Mouse (Mus musculus) heart, postnatal 0 days (tissue): ENCODE results near the gene Lman1l. TPM values are rescaled to one million over a fixed set of nuclear protein-coding genes. Genes with fewer than 3 reads are reported as not detected.

ENCODE experiments used
- ATAC-seq: fragments of 200-750 bp; cut with Nextera tagmentation; 2 replicates; pipeline ENCODE4 v1.8.0; 2017; ENCODE audit warnings: low read depth, moderate number of reproducible peaks, moderate library complexity; ENCODE audit not compliant: insufficient read depth
- DNase-seq: peaks from one replicate; pipeline ENCODE4 v3.0.0-alpha.2; 2016; ENCODE audit warnings: low spot score
- H3K27ac ChIP-seq: fragments of 300-500 bp; sonication (generic); 2 replicates; pipeline ENCODE4 v1.5.1; 2014; ENCODE audit warnings: low read depth, mild to moderate bottlenecking
- H3K27me3 ChIP-seq: fragments of 300-500 bp; sonication (generic); 2 replicates; pipeline ENCODE4 v1.6.1; 2014; ENCODE audit warnings: low read length, mixed read lengths; ENCODE audit not compliant: control insufficient read depth, insufficient read depth
- H3K36me3 ChIP-seq: fragments of 300-500 bp; sonication (generic); replicated peaks from 2 replicates; pipeline ENCODE4 v1.6.1; 2014; ENCODE audit warnings: low read length, mixed read lengths; ENCODE audit not compliant: control insufficient read depth, insufficient read depth
- H3K4me1 ChIP-seq: fragments of 300-500 bp; sonication (generic); 2 replicates; pipeline ENCODE4 v1.6.1; 2014; ENCODE audit warnings: antibody characterized with exemption; ENCODE audit not compliant: control insufficient read depth, insufficient read depth
- H3K4me2 ChIP-seq: fragments of 300-500 bp; sonication (generic); 2 replicates; pipeline ENCODE4 v1.6.1; 2014; ENCODE audit warnings: low read depth, mild to moderate bottlenecking, low read length, moderate library complexity
- H3K4me3 ChIP-seq: fragments of 300-500 bp; sonication (generic); 2 replicates; pipeline ENCODE4 v1.5.1; 2014; ENCODE audit warnings: low read depth, low read length
- H3K9ac ChIP-seq: fragments of 300-500 bp; sonication (generic); replicated peaks from 2 replicates; pipeline ENCODE4 v1.6.1; 2014; ENCODE audit warnings: low read depth, low read length, mixed read lengths
- H3K9me3 ChIP-seq: fragments of 300-500 bp; sonication (generic); replicated peaks from 2 replicates; pipeline ENCODE4 v1.6.1; 2016; ENCODE audit warnings: low read length; ENCODE audit not compliant: control insufficient read depth
- CTCF ChIP-seq: IDR thresholded peaks from 2 replicates; pipeline ENCODE4 v1.5.1; 2016; ENCODE audit warnings: antibody characterized with exemption, control low read depth, low read depth
- EP300 ChIP-seq: IDR thresholded peaks from 2 replicates; pipeline ENCODE4 v1.6.1; 2016; ENCODE audit warnings: antibody characterized with exemption, low read depth
- WGBS: fragments of 180-500 bp; shearing (Covaris S2); extraction: QIAGEN DNeasy Blood & Tissue Kit; methylation state at CpG from one replicate; pipeline ENCODE4 v1.1.7; 2014; 5-methylcytosine and 5-hydroxymethylcytosine counted together
- polyA plus RNA-seq: library from polyadenylated mRNA; unstranded; fragments of >200 nt; fragmentation: Nextera tagmentation; extraction: Ambion mirVana; gene quantifications from 2 replicates; pipeline ENCODE4 v1.2.1, GENCODE M21; 2015
- total RNA-seq: library from RNA; depleted of rRNA; stranded (reverse); fragments of >200 nt; gene quantifications from 2 replicates; pipeline ENCODE4 v1.2.3, GENCODE M21; 2014; ENCODE audit warnings: low replicate concordance

The Lman1l gene
- total and polyA plus RNA-seq, 2 experiments from 2014 or later, result 0.15 TPM; not detected in 1

DNA sequence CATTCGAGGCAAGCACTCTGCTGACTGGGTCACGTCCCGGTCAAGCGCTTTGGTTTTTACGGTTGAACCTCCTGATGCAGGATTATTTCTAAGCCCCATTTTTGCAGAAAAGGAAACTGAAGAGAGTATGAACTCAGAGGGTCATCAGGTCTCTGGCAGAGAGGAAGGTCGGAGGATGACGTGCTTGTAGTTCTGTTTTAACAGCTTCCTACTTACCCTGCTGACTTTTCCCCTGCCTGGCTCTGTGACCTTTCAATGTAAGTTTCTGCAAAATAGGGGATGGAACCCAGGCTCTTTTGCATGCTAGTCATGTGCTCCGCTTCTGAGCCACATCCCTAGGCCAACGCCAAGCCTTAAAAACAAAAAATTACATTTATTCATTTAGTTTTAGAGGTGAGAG lies 31.8 kb upstream of the Lman1l start:
- Histone ChIP-seq H3K4me3 (no peak overlapping the region), H3K9me3 (no peaks in the 10 kb centered on the region), H3K27me3 (no peaks in the 10 kb centered on the region), H3K27ac (no peak overlapping the region; the same call in 1 of the 2 replicates), H3K9ac (no peak overlapping the region), H3K4me2 (no peak overlapping the region), H3K36me3 (no peaks in the 10 kb centered on the region), H3K4me1 (peaks cover 9% of the 10 kb centered on the region; the same call in 1 of the 2 replicates)
- WGBS, result 72% methylated on average over 9 of the region's 9 CpGs
- ATAC-seq, result no peak
- TF ChIP-seq CTCF (no peak), EP300 (no peak)
- no peak for DNase-seq

- no peak overlapping the region; the same call in 1 of the 2 replicates for H3K4me2 ChIP-seq
- ATAC-seq (no peak), DNase-seq (no peak)
- H3K27ac ChIP-seq, result peak overlapping the region; percentile 58; the same call in 1 of the 2 replicates
- H3K4me1 ChIP-seq, result peaks cover 9% of the 10 kb centered on the region; the same call in 1 of the 2 replicates
- no peak overlapping the region for H3K4me3 ChIP-seq
- no peak for TF ChIP-seq CTCF
- no peak for TF ChIP-seq EP300
- no peaks in the 10 kb centered on the region for H3K27me3 ChIP-seq
- H3K9me3 ChIP-seq, result no peaks in the 10 kb centered on the region
- 43% methylated on average over 6 of the region's 6 CpGs for WGBS
- no peaks in the 10 kb centered on the region for H3K36me3 ChIP-seq
- no peak overlapping the region for H3K9ac ChIP-seq
These were observed 30.3 kb upstream of the Lman1l start for GRCm38 (mm10) chr9:57650786-57651311.

DNA sequence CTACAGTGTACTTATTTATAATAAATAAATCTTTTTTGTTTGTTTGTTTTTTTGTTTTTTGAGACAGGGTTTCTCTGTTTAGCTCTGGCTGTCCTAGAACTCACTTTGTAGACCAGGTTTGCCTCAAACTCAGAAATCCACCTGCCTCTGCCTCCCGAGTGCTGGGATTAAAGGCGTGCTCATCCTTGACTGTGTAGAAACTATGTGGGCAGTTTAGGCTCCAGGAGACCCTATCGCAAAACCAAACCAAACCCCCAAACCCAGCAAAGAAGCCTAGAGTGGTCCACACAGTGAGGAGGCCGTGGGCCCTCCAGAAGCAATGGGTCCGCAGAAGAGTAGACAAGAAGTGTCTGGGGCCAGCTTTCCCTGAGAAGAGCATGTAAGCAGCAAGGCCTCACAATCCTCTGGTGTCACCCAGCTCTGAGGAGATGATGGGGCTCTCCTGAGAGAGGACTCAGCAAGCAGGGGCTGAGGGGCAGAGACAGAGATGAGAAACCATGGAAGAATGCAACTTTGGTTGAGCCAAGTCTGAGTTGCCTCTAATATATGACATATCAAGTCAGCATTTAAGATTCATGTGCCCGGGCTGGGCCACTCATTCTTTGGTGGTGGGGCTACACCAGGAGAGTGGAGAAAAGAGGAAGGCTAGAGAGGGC lies 29.7 kb upstream of the Lman1l start:
- DNase-seq (no peak), ATAC-seq (no peak)
- Histone ChIP-seq H3K9ac (no peak overlapping the region), H3K27ac (peak overlapping the region; percentile 58; the same call in 1 of the 2 replicates), H3K4me2 (no peak overlapping the region; the same call in 1 of the 2 replicates), H3K27me3 (no peaks in the 10 kb centered on the region), H3K9me3 (no peaks in the 10 kb centered on the region), H3K4me1 (peaks cover 11% of the 10 kb centered on the region; the same call in 1 of the 2 replicates), H3K4me3 (no peak overlapping the region), H3K36me3 (no peaks in the 10 kb centered on the region)
- TF ChIP-seq CTCF (no peak), EP300 (no peak)
- 86% methylated on average over 6 of the region's 6 CpGs for WGBS

DNA sequence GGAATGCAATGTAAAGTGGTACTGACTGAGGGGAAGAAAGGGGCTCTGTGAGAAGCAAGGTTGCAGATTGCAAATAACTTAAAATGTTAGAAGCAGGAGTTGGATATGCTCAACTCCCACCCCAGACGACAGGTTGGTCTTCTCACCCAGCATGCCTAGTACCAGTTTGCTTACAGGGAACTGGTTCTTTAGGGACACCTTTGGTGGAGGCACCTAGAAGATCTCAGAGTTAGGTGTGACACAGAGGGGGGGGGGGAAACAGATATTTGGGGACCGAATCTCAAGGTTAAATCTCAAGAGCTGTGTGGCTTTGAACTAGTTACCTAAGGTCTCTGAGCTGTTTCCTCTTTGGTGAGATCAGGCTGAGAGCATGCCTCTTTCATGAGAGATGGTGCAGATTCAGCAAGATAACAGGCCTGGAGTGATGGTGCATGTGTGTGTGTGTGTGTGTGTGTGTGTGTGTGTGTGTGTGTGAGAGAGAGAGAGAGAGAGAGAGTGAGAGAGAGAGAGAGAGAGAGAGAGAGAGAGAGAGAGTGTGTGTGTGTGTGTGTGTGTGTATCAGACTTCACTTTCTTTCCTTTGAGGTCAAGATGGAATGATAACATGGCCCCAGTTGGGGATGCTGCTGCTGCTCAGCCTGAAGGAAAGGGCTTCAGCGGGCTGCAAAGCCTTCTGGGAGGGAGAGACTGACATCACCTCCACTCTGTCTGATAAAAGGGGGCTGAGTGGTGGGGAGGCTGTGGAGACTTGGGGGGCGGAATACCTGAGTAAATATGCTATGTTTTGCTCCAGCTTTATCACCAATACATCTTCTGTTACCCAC lies 26.9 kb upstream of the Lman1l start:
- no peak overlapping the region for H3K4me3 ChIP-seq
- no peak for ATAC-seq
- no peak for DNase-seq
- WGBS, result 70% methylated on average over 4 of the region's 4 CpGs
- no peak overlapping the region for H3K9ac ChIP-seq
- H3K27ac ChIP-seq, result peak overlapping the region; percentile 2; the same call in 1 of the 2 replicates
- peaks cover 30% of the 10 kb centered on the region for H3K4me1 ChIP-seq
- no peaks in the 10 kb centered on the region for H3K36me3 ChIP-seq
- no peak for TF ChIP-seq EP300
- no peaks in the 10 kb centered on the region for H3K27me3 ChIP-seq
- no peaks in the 10 kb centered on the region for H3K9me3 ChIP-seq
- no peak overlapping the region for H3K4me2 ChIP-seq

DNA sequence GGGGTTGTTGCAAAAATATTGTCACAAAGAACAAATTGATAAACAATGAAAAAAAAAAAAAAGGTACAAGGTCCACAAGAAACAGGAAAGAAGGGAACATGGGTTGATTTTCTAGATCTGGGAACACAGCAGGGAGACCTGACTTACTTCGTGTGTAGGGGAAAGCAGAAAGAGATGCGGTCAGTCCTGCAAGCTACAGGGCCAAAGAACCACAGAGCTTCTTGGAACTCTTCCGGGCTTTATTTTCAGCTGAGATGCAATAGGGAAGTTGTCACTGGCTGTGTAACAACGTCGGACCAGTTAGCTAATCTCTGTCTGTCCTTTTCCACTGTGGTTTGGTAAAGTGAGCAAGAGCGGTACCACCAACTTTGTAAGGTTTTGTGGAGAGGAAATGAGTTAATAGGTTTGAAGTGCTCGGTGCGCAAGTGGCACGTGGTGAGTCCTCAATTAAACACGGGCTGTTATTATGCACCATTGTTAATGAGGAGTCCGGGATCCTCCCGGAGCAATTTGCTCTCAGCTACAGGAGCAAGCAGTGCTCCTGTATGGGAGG lies 26.1 kb upstream of the Lman1l start:
- no peak for DNase-seq

More for the DNA sequence above, 26.1 kb upstream of the Lman1l start:
- Histone ChIP-seq H3K9me3 (no peaks in the 10 kb centered on the region), H3K9ac (no peak overlapping the region), H3K4me1 (peaks cover 30% of the 10 kb centered on the region), H3K27me3 (no peaks in the 10 kb centered on the region), H3K4me2 (no peak overlapping the region), H3K4me3 (no peak overlapping the region), H3K27ac (peak overlapping the region; percentile 2; the same call in 1 of the 2 replicates), H3K36me3 (no peaks in the 10 kb centered on the region)
- TF ChIP-seq CTCF, result no peak
- TF ChIP-seq EP300, result no peak
- 70% methylated on average over 12 of the region's 12 CpGs for WGBS
- no peak for ATAC-seq
